Mouse (Mus musculus): ENCODE data around the gene Zfp60. TPM values are rescaled to one million over a fixed set of nuclear protein-coding genes. Genes with fewer than 3 reads are reported as not detected.
A peak's percentile ranks its signal among the peaks of the same experiment; 100 is the strongest.

The Zfp60 gene
- polyA plus RNA-seq (2012; rRNA removed) = 1.7 and 2.4 TPM in 2 replicates

DNA sequence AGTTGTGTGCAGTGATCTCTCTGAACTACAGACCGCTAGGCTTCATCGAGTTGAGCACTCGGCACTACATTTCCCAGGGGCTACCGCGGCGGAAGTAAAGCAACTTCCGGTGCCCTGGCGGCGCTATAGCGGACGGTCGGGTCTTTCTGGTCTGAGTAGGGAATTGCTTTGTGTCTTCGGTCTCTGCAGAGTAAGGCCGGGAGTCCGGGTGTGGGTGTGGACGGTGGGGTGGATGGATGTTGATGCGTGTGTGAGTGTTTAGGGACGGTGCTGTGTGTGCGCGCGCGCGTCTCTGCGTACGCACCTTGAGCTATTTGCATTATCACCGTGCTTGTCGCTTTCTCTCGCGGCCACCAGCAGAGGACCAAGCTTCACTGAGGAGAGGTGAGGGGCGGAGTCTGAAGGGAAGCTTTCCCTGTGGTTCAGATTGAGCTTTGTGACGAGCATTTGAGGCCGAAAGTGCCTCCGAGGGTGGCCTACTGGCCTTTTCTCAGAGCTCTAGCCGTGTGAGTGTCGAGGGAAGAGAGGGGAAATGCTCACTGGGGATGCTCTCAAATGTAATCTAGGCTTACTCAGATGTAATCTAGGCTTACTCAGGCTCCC is at the start of gene Zfp60:
Gene Zfp60 (plus strand): TSS at position 109 of the 603 bp plus-strand sequence.
- peak within 1 kb of the TSS; percentile 82 for H3K4me3 ChIP-seq (ENCODE audit: insufficient read depth, low read depth, low read length)
- H3K27me3 ChIP-seq (replicated peaks; ENCODE audit: control insufficient read depth, insufficient read depth, low read length) = no peaks in the 10 kb centered on the region
- peak; percentile 92 for DNase-seq
- TF ChIP-seq POLR2A (IDR thresholded peaks at IDR 0.05; ENCODE audit: low read depth, low read length) (no peak), CTCF (conservative IDR thresholded peaks at IDR 0.05; ENCODE audit: insufficient read depth, insufficient read length, low read depth, low read length) (0 out of 2 replicates have a peak, but pooled peaks have one; percentile 15)
- H3K36me3 ChIP-seq (ENCODE audit: control insufficient read depth, insufficient read depth, low read length) = no peaks in the 10 kb centered on the region
- H3K4me1 ChIP-seq (ENCODE audit: control insufficient read depth, insufficient read depth, low read length) = no peaks in the 10 kb centered on the region
- WGBS = under 1% methylated on average over 35 of the region's 35 CpGs
- peak within 1 kb of the TSS; percentile 76 for H3K27ac ChIP-seq (ENCODE audit: insufficient read depth, low read depth, low read length)

DNA sequence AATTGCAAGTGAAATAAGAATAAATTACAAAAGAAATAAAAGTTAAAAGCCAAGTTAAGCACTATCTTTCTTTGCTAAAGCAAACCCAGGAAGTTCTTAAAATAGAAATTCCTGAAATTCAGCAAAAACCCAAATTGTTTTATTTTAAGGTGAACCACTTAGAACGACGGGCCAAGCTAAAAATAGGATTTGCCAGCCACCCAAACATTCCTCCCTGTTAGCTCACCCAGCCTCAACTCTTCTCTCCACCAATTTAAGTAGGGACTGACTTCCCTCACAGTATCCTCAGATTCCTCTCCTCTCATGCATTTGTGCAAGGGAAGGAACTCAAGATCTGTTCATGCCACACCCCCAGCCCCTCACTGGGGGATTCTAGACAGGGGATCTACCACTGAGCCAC is 48.0 kb upstream of the Zfp60 start:
- 48% methylated on average over 2 of the region's 2 CpGs for whole genome bisulfite sequencing
- no peak overlapping the region for H3K4me3 ChIP-seq (ENCODE audit: insufficient read depth, low read depth, low read length)
- TF ChIP-seq POLR2A (IDR thresholded peaks at IDR 0.05; ENCODE audit: low read depth, low read length) = no peak
- TF ChIP-seq CTCF (conservative IDR thresholded peaks at IDR 0.05; ENCODE audit: insufficient read depth, insufficient read length, low read depth, low read length) = no peak

DNA sequence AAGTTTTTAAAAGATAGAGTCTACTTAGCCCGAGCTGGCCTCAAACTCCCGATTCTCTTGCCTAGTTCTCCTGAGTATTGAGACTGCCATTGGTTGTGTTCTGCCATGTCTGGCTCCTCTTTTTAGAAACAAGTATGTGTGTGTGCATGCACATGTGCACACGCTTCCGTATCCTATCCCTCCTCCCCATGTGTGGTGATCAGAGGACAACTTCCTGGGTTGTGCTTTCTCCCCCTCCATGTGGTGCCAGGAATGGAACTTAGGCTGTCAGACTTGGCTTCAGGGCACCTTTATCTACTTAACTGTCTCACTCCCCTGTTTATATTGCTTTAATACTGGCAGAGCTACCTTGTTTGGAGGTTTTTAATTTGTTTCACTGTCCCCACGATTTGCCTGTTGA is 46.0 kb upstream of the Zfp60 start:
- Histone ChIP-seq H3K36me3 (ENCODE audit: control insufficient read depth, insufficient read depth, low read length) (no peaks in the 10 kb centered on the region), H3K4me1 (ENCODE audit: control insufficient read depth, insufficient read depth, low read length) (peaks cover 5% of the 10 kb centered on the region; the same call in 1 of the 2 replicates), H3K4me3 (ENCODE audit: insufficient read depth, low read depth, low read length) (no peak overlapping the region), H3K27me3 (replicated peaks; ENCODE audit: control insufficient read depth, insufficient read depth, low read length) (no peaks in the 10 kb centered on the region), H3K27ac (ENCODE audit: insufficient read depth, low read depth, low read length) (no peak overlapping the region)
- TF ChIP-seq POLR2A (IDR thresholded peaks at IDR 0.05; ENCODE audit: low read depth, low read length) = no peak
- no peak for TF ChIP-seq CTCF (conservative IDR thresholded peaks at IDR 0.05; ENCODE audit: insufficient read depth, insufficient read length, low read depth, low read length)
- WGBS = 29% methylated on average over 5 of the region's 5 CpGs
- DNase-seq = no peak

More for the DNA sequence above, 48.0 kb upstream of the Zfp60 start:
- H3K4me1 ChIP-seq (ENCODE audit: control insufficient read depth, insufficient read depth, low read length) = peaks cover 1% of the 10 kb centered on the region; the same call in 1 of the 2 replicates
- H3K27ac ChIP-seq (ENCODE audit: insufficient read depth, low read depth, low read length) = no peak overlapping the region
- no peak for DNase-seq
- H3K36me3 ChIP-seq (ENCODE audit: control insufficient read depth, insufficient read depth, low read length) = no peaks in the 10 kb centered on the region
- H3K27me3 ChIP-seq (replicated peaks; ENCODE audit: control insufficient read depth, insufficient read depth, low read length) = no peaks in the 10 kb centered on the region

DNA sequence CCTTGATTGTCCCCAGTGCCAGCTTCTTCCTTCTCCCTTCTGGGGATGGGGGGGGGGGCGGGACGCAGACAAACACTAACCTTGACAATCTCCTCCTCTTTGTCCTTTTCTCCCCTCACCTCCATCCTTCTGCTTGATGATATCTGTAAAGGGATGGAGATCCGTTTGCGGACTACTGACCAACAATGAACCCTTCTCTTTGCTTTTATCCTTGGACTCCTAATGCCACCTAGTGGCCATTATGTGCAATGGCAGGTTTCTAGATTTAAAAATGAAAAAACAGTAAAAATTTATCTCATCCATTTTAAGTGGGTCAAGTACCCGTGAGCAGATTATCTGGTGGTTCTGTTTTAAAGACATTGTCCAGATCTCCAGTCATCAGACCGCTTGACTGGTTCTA is 45.5 kb upstream of the Zfp60 start:
- Histone ChIP-seq H3K4me3 (ENCODE audit: insufficient read depth, low read depth, low read length) (no peak overlapping the region), H3K27ac (ENCODE audit: insufficient read depth, low read depth, low read length) (no peak overlapping the region), H3K36me3 (ENCODE audit: control insufficient read depth, insufficient read depth, low read length) (no peaks in the 10 kb centered on the region), H3K27me3 (replicated peaks; ENCODE audit: control insufficient read depth, insufficient read depth, low read length) (no peaks in the 10 kb centered on the region), H3K4me1 (ENCODE audit: control insufficient read depth, insufficient read depth, low read length) (peaks cover 5% of the 10 kb centered on the region; the same call in 1 of the 2 replicates)
- WGBS = under 1% methylated on average over 6 of the region's 6 CpGs
- peak; percentile 30 for DNase-seq
- TF ChIP-seq CTCF (conservative IDR thresholded peaks at IDR 0.05; ENCODE audit: insufficient read depth, insufficient read length, low read depth, low read length) = 0 out of 2 replicates have a peak, but pooled peaks have one; percentile 19
- TF ChIP-seq POLR2A (IDR thresholded peaks at IDR 0.05; ENCODE audit: low read depth, low read length) = no peak

DNA sequence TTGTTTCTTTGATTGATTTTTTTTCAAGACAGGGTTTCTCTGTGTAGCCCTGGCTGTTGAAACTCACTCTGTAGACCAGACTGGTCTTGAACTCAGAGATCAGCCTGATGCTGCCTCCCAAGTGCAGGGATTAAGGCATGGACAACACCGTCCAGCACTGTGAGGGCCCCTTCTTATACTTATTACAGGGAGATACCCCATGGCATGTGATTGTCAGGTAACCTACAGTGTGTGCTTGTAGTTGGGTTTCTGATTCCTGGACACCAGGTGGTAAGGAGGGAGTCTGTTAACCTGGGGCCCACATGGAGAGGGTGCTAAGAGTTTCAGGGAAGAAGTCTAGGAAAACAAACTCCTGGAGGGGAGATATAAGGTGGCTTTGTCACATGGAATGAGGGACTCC is 44.1 kb upstream of the Zfp60 start:
- no peak for DNase-seq
- Histone ChIP-seq H3K27ac (ENCODE audit: insufficient read depth, low read depth, low read length) (no peak overlapping the region), H3K36me3 (ENCODE audit: control insufficient read depth, insufficient read depth, low read length) (no peaks in the 10 kb centered on the region), H3K4me1 (ENCODE audit: control insufficient read depth, insufficient read depth, low read length) (peaks cover 5% of the 10 kb centered on the region; the same call in 1 of the 2 replicates), H3K4me3 (ENCODE audit: insufficient read depth, low read depth, low read length) (no peak overlapping the region), H3K27me3 (replicated peaks; ENCODE audit: control insufficient read depth, insufficient read depth, low read length) (no peaks in the 10 kb centered on the region)
- no peak for TF ChIP-seq CTCF (conservative IDR thresholded peaks at IDR 0.05; ENCODE audit: insufficient read depth, insufficient read length, low read depth, low read length)
- TF ChIP-seq POLR2A (IDR thresholded peaks at IDR 0.05; ENCODE audit: low read depth, low read length) = no peak
- 79% methylated on average over 1 of the region's 1 CpGs for WGBS

DNA sequence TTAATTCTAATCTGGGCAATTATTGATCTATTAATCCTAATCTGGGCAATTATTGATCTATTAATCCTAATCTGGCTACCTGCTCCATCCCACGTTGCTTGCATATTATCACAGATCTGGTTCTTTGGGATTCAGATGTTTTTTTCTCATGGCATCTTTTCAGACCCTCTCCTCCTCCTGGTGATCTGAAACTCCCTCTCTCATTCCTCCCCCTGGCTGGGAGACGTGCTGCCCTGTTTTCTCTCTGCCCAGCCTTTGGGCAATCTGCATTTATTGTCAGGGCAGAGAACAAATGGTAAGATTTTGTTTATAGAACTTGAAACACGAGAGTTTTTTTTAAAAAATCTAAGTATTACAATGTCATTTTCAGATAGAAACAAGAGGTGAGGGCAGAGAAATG is 43.4 kb upstream of the Zfp60 start:
- no peak for DNase-seq
- H3K27ac ChIP-seq (ENCODE audit: insufficient read depth, low read depth, low read length) = no peak overlapping the region
- no peaks in the 10 kb centered on the region for H3K36me3 ChIP-seq (ENCODE audit: control insufficient read depth, insufficient read depth, low read length)
- 59% methylated on average over 3 of the region's 3 CpGs for WGBS
- H3K4me1 ChIP-seq (ENCODE audit: control insufficient read depth, insufficient read depth, low read length) = peaks cover 5% of the 10 kb centered on the region; the same call in 1 of the 2 replicates
- H3K4me3 ChIP-seq (ENCODE audit: insufficient read depth, low read depth, low read length) = no peak overlapping the region
- TF ChIP-seq POLR2A (IDR thresholded peaks at IDR 0.05; ENCODE audit: low read depth, low read length) (no peak), CTCF (conservative IDR thresholded peaks at IDR 0.05; ENCODE audit: insufficient read depth, insufficient read length, low read depth, low read length) (no peak)
- H3K27me3 ChIP-seq (replicated peaks; ENCODE audit: control insufficient read depth, insufficient read depth, low read length) = no peaks in the 10 kb centered on the region

DNA sequence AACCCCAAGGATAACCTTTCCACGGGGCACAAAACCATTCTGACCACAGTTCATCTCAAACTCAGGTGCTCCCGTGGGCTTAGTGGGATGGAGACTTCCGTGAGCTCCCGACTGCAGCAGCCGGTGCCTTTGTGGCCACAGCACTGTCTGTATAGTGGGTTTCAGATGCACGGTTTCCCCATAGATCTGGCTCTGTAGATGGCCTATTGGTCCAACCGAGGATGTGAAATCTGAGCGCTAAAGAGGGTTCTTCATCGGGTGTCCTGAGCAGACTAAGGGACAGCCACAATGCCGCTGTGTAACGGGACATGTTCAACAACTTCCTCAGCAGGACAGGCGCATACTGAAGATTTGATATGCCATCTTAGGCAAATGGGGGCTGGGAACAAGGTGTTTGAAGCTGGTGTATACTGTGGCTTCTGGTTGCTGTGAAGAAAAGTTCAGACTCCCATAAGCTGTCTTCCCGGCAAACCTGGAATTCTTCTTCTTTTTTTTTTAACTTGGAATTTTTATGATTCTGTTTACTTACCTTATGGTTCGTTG is 42.9 kb upstream of the Zfp60 start:
- Histone ChIP-seq H3K27me3 (replicated peaks; ENCODE audit: control insufficient read depth, insufficient read depth, low read length) (no peaks in the 10 kb centered on the region), H3K36me3 (ENCODE audit: control insufficient read depth, insufficient read depth, low read length) (no peaks in the 10 kb centered on the region), H3K4me1 (ENCODE audit: control insufficient read depth, insufficient read depth, low read length) (peaks cover 5% of the 10 kb centered on the region; the same call in 1 of the 2 replicates), H3K4me3 (ENCODE audit: insufficient read depth, low read depth, low read length) (no peak overlapping the region), H3K27ac (ENCODE audit: insufficient read depth, low read depth, low read length) (no peak overlapping the region)
- no peak for DNase-seq
- 25% methylated on average over 14 of the region's 14 CpGs for WGBS
- TF ChIP-seq POLR2A (IDR thresholded peaks at IDR 0.05; ENCODE audit: low read depth, low read length) (no peak), CTCF (conservative IDR thresholded peaks at IDR 0.05; ENCODE audit: insufficient read depth, insufficient read length, low read depth, low read length) (no peak)

Measured in kidney, adult 2 months (tissue).